Mouse (Mus musculus): ENCODE data around the gene Hspb1.

DNA sequence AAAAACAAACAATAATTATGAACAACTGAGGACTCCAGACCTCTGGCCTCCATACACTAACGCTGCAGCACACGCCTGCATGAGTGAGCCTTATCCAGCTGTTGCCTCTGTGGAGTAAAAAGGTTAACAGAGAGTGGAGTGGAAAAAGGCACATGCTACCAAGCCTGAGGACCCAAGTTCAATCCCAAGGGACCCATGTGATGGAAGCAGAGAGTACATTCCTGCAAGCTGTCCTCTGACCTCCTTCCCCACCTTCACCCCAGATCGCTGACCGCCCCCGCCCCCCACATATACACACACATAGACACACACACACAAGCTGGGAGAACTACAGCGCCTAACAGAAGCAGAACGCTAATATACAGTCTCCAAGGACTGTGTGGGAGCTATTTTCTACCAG lies 36.2 kb downstream of the Hspb1 start:
- TF ChIP-seq CTCF (IDR thresholded peaks at IDR 0.05; ENCODE audit: low read depth, low read length) = no peak
- TF ChIP-seq GATA2 (IDR thresholded peaks at IDR 0.05; ENCODE audit: borderline replicate concordance, low read depth, low read length) = no peak
- TF ChIP-seq POLR2AphosphoS5 (IDR thresholded peaks at IDR 0.05; ENCODE audit: insufficient replicate concordance, low read depth, low read length) = no peak

Data from G1E (cell line).